Mouse (Mus musculus): Measurements from ENCODE around the gene Lonrf3. TPM values are rescaled to one million over a fixed set of nuclear protein-coding genes. Genes with fewer than 3 reads are reported as not detected.

The Lonrf3 gene
- polyA plus RNA-seq, 1 experiment from 2014 or later: 1.3 TPM

DNA sequence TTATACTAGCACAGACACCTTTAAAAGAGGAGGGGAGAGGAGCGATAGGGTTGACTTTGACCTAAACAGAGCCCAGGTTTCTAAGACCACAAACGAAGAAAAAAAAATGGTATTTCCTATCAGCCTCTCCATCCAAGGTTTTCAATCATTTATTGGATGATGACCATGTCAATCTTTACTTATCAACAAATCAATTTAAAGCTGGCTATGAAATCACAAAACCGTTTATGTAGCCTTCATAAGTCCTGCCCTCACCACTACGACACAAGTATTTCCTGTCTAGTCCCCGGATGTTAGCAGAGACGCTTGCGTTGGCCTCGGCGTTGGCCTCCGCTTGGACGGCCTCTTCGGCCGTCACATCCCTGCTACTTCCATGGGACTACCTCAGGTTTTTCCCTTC lies 72.8 kb downstream of the Lonrf3 start, which contains the start of gene Gm6268:
Gene Gm6268 (plus strand): TSS at position 301 of the 400 bp plus-strand sequence.
- 93% methylated on average over 13 of the region's 13 CpGs for WGBS
- Histone ChIP-seq H3K27ac (replicated peaks) (no peak within 1 kb of the TSS), H3K36me3 (no peaks in the 10 kb centered on the region), H3K9me3 (no peaks in the 10 kb centered on the region), H3K4me1 (no peaks in the 10 kb centered on the region), H3K4me2 (replicated peaks) (no peak within 1 kb of the TSS), H3K27me3 (no peaks in the 10 kb centered on the region), H3K4me3 (no peak within 1 kb of the TSS), H3K9ac (replicated peaks) (no peak within 1 kb of the TSS)
- no peak for ATAC-seq (ENCODE audit: low FRiP score, low read depth)

DNA sequence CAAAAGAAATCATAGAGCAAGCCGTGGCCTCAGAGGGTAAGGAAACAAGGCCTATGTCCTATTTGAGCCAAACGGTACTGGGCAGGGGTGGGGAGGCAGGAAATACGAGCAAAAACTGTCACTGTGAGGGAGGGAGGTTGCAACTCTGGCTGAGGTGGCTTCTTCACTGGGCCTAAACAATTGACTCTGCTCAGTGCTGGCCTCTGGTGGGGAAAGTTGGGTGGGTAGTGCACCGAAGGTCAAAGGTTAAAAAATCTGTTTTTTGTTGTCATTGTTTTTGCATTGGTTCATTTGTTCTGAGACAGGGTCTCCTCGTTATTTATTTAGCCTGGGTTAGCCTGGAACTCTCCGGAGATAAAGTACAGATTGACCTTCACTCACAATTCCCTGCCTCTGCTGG lies 74.2 kb downstream of the Lonrf3 start:
- Histone ChIP-seq H3K9me3 (no peaks in the 10 kb centered on the region), H3K27me3 (no peaks in the 10 kb centered on the region), H3K4me1 (no peaks in the 10 kb centered on the region), H3K27ac (replicated peaks) (no peak overlapping the region), H3K4me3 (no peak overlapping the region), H3K9ac (replicated peaks) (no peak overlapping the region), H3K4me2 (replicated peaks) (no peak overlapping the region), H3K36me3 (no peaks in the 10 kb centered on the region)
- 73% methylated on average over 6 of the region's 6 CpGs for WGBS
- ATAC-seq (ENCODE audit: low FRiP score, low read depth): no peak

Small RNAs within 50 kb of the gene (microRNA-seq; reads per million reads assigned to microRNA genes)
- not detected for gene Gm44485

Other genes with a start within 250 kb of the Lonrf3 start
- gene Il13ra1, start 216.2 kb upstream of the Lonrf3 start, polyA plus RNA-seq (2016; fragmentation: Nextera tagmentation; extraction: Ambion mirVana): 3.9 and 6.1 TPM in 2 replicates
- gene Zcchc12, start 132.4 kb upstream of the Lonrf3 start, polyA plus RNA-seq (2016; fragmentation: Nextera tagmentation; extraction: Ambion mirVana): 84.1 and 84.6 TPM in 2 replicates
- not detected in 2 replicates for gene Gm6268, start 72.9 kb downstream of the Lonrf3 start, polyA plus RNA-seq (2016; fragmentation: Nextera tagmentation; extraction: Ambion mirVana)
- gene Gm14569, start 163.5 kb downstream of the Lonrf3 start, polyA plus RNA-seq (2016; fragmentation: Nextera tagmentation; extraction: Ambion mirVana): not detected in 2 replicates

Data from midbrain, embryonic 12.5 days (tissue).